Mouse (Mus musculus): Measurements from ENCODE around the gene Ehd4. TPM values are rescaled to one million over a fixed set of nuclear protein-coding genes. Genes with fewer than 3 reads are reported as not detected.

Ehd4 gene
- polyA plus RNA-seq, 1 experiment = 247 TPM

DNA sequence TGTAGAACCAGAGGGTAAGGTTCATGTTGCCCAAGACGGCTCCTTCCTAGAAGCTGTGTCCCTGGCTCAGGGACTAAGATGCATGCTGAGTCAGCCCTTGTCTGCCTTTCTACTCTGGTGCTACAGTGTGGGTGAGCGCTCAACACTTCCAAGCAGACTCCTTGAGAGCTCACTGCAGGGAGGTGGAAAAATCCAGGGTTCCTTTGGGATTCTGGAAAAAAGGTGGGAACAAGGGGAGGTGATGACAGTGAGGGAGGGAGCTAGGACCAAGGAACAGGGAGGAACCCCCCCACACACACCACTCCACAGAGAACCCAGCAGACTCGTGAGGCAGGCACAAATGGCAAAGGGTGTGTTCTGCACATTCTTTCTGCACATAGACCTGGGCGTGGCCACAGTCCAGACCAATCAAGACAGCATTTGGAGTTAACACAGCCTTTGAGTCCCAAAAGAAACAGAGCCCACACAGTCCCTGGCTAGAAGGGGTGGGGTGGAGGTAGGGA lies 110.3 kb downstream of the Ehd4 start:
- TF ChIP-seq POLR2A (IDR thresholded peaks at IDR 0.05; ENCODE audit: borderline replicate concordance, extremely low read depth, low read depth, low read length) = no peak
- no peak for TF ChIP-seq CTCF (IDR thresholded peaks at IDR 0.05; ENCODE audit: insufficient read depth, low read length)

GRCm38 (mm10) chr2:120040991-120041390 lies 113.4 kb downstream of the Ehd4 start:
- no peak for DNase-seq
- WGBS = 89% methylated on average over 5 of the region's 5 CpGs
- H3K4me3 ChIP-seq (replicated peaks; ENCODE audit: extremely low read depth, low read depth, low read length) = no peak overlapping the region
- TF ChIP-seq CTCF (IDR thresholded peaks at IDR 0.05; ENCODE audit: insufficient read depth, low read length) (no peak), POLR2A (IDR thresholded peaks at IDR 0.05; ENCODE audit: borderline replicate concordance, extremely low read depth, low read depth, low read length) (no peak)
- H3K4me1 ChIP-seq (ENCODE audit: control insufficient read depth, insufficient read depth, low read length) = no peaks in the 10 kb centered on the region

More for the DNA sequence above, 110.3 kb downstream of the Ehd4 start:
- H3K4me3 ChIP-seq (replicated peaks; ENCODE audit: extremely low read depth, low read depth, low read length) = no peak overlapping the region
- peak; percentile 21 for DNase-seq
- WGBS = 44% methylated on average over 4 of the region's 4 CpGs
- H3K4me1 ChIP-seq (ENCODE audit: control insufficient read depth, insufficient read depth, low read length) = no peaks in the 10 kb centered on the region

Other genes with a start within 250 kb of the Ehd4 start
- 31.5 and 37.5 TPM in 2 replicates for gene Mapkbp1, start 181.9 kb downstream of the Ehd4 start, polyA plus RNA-seq (2012; rRNA removed)
- 5.1 and 10.6 TPM in 2 replicates for gene Jmjd7, start 127.1 kb downstream of the Ehd4 start, polyA plus RNA-seq (2012; rRNA removed)
- 0.30 and 3.8 TPM in 2 replicates for gene Gm28042, start 127.1 kb downstream of the Ehd4 start, polyA plus RNA-seq (2012; rRNA removed)
- gene Pla2g4b, start 121.2 kb downstream of the Ehd4 start, polyA plus RNA-seq (2012; rRNA removed) = 4.3 and 20.6 TPM in 2 replicates
- 0.24 and 6.3 TPM in 2 replicates for gene Pla2g4e, start 90.7 kb upstream of the Ehd4 start, polyA plus RNA-seq (2012; rRNA removed)
- gene Pla2g4d, start 134.6 kb upstream of the Ehd4 start, polyA plus RNA-seq (2012; rRNA removed) = 2.2 TPM in 1 of 2 replicates, not detected in the other
- 4.4 and 12.4 TPM in 2 replicates for gene Pla2g4f, start 159.6 kb upstream of the Ehd4 start, polyA plus RNA-seq (2012; rRNA removed)
- gene Vps39, start 198.5 kb upstream of the Ehd4 start, polyA plus RNA-seq (2012; rRNA removed) = 25.0 and 27.0 TPM in 2 replicates
- gene Ganc, start 249.3 kb upstream of the Ehd4 start, polyA plus RNA-seq (2012; rRNA removed) = 10.5 and 16.7 TPM in 2 replicates
- 8.5 and 15.7 TPM in 2 replicates for gene Tmem87a, start 249.5 kb upstream of the Ehd4 start, polyA plus RNA-seq (2012; rRNA removed)

All from lung, adult 2 months (tissue).